Mouse (Mus musculus): ENCODE results near the gene Chchd6. TPM values are rescaled to one million over a fixed set of nuclear protein-coding genes. Genes with fewer than 3 reads are reported as not detected.

Chchd6 gene
- polyA plus RNA-seq, 1 experiment from 2014 or later, result 51.1 TPM

DNA sequence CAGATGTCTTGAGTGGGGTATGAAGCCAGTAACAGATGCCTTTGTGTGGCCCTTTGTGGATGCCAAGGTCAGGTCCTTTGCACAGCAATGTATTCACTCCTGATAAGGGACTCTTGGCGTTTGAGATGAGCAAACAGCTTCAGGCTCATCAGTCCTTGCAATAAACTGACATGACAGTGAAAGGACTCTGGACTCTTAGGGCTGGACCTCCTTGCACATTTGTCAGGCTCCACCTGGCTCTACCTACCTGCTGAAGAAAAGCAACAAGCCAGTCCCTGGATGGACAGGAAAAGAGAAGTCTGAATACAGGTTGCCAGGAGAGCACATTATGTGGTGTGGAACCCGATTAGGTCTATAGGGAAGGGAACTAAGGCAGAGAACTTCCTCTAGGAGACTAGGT lies 174.7 kb downstream of the Chchd6 start:
- 0 out of 2 replicates have a peak, but pooled peaks cover 3% of the 10 kb centered on the region for H3K4me1 ChIP-seq
- no peak for DNase-seq (ENCODE audit: low spot score)
- no peaks in the 10 kb centered on the region for H3K9me3 ChIP-seq
- no peaks in the 10 kb centered on the region for H3K27me3 ChIP-seq (ENCODE audit: insufficient read depth, poor library complexity, severe bottlenecking)
- no peaks in the 10 kb centered on the region for H3K36me3 ChIP-seq
- H3K4me3 ChIP-seq, result no peak overlapping the region
- no peak overlapping the region for H3K27ac ChIP-seq
- WGBS, result 72% methylated on average over 2 of the region's 2 CpGs

GRCm38 (mm10) chr6:89420110-89420509 lies 175.3 kb downstream of the Chchd6 start:
- Histone ChIP-seq H3K4me1 (0 out of 2 replicates have a peak, but pooled peaks cover 3% of the 10 kb centered on the region), H3K36me3 (no peaks in the 10 kb centered on the region), H3K9me3 (no peaks in the 10 kb centered on the region), H3K27ac (no peak overlapping the region), H3K4me3 (no peak overlapping the region), H3K27me3 (ENCODE audit: insufficient read depth, poor library complexity, severe bottlenecking) (no peaks in the 10 kb centered on the region)
- no peak for DNase-seq (ENCODE audit: low spot score)

DNA sequence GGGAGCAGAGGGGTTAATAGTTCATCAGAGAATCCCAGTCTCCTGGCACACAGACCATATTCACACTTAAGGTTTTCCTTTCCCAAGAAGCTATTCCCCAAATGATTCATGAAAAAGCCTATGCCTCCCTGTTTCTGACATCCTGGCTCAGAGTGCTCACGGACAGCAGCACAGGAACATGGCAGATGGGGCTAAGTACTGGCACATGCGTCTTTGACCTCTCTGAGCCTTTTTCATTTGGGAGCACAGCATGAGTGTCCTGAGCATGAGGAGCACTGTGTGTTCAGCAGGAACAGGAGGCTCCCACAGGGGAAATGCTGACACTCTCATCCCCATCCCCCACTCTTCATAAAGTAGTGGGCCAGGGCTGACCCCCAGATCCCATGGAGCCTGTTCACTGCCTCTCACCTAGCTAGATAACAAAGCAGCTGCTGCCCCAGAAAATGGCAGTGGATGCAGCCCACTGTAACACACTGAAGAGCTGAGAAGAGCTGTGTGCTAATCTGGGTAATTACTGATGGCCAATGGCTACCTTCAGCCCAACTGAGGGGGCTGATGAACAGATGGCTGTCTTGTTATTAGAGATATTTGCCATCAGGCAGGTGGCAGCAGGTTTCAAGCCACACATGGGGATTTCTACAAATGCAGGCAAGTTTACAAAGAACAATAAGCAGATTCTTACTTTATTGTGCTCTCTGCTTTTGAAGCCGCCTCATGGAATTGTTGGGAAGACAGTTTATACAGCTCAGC lies 176.2 kb downstream of the Chchd6 start:
- Histone ChIP-seq H3K36me3 (no peaks in the 10 kb centered on the region), H3K9me3 (no peaks in the 10 kb centered on the region), H3K27ac (no peak overlapping the region), H3K4me1 (peaks cover 6% of the 10 kb centered on the region; the same call in 1 of the 2 replicates), H3K27me3 (ENCODE audit: insufficient read depth, poor library complexity, severe bottlenecking) (no peaks in the 10 kb centered on the region), H3K4me3 (no peak overlapping the region)
- no peak for DNase-seq (ENCODE audit: low spot score)
- 89% methylated on average over 3 of the region's 3 CpGs for WGBS

DNA sequence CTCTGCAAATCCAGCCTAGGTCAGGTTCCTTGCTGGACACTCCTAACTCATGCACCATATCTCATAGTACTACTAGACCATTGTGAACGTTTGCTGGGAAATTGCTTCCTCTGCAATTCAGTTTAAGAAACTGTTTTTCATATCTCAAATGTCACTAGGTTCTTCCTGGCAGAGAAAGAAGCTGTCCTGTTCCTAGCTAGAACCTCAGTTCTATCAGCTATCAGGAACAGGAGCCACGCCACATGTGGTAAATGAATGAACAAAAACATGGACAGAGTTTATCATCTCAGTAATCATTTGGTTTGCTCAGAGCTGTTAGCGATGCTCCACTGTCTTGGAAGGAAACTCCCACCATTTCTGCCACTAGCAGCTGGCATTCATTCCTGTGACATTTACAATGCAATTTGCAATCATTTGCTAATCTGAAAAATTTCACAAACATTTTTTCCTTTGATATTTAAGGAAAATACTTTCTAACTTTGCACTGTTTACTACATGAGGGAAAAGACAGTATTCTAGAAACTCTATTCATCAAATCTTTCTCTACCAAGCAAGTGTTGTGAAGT lies 179.3 kb downstream of the Chchd6 start:
- no peak overlapping the region for H3K4me3 ChIP-seq
- peaks cover 13% of the 10 kb centered on the region; the same call in 1 of the 2 replicates for H3K4me1 ChIP-seq
- H3K27me3 ChIP-seq (ENCODE audit: insufficient read depth, poor library complexity, severe bottlenecking), result no peaks in the 10 kb centered on the region
- H3K27ac ChIP-seq, result no peak overlapping the region
- no peaks in the 10 kb centered on the region for H3K36me3 ChIP-seq
- H3K9me3 ChIP-seq, result no peaks in the 10 kb centered on the region
- 65% methylated on average over 3 of the region's 3 CpGs for WGBS
- DNase-seq (ENCODE audit: low spot score), result no peak

- no peaks in the 10 kb centered on the region for H3K36me3 ChIP-seq
Observed at GRCm38 (mm10) chr6:89415091-89415490, 180.4 kb downstream of the Chchd6 start.

GRCm38 (mm10) chr6:89414126-89414525 lies 181.3 kb downstream of the Chchd6 start:
- 58% methylated on average over 4 of the region's 4 CpGs for WGBS
- H3K27ac ChIP-seq, result no peak overlapping the region
- no peaks in the 10 kb centered on the region for H3K9me3 ChIP-seq
- no peaks in the 10 kb centered on the region for H3K27me3 ChIP-seq (ENCODE audit: insufficient read depth, poor library complexity, severe bottlenecking)
- no peaks in the 10 kb centered on the region for H3K36me3 ChIP-seq
- H3K4me3 ChIP-seq, result no peak overlapping the region
- no peak for DNase-seq (ENCODE audit: low spot score)
- peaks cover 13% of the 10 kb centered on the region; the same call in 1 of the 2 replicates for H3K4me1 ChIP-seq

More at GRCm38 (mm10) chr6:89415091-89415490, 180.4 kb downstream of the Chchd6 start:
- Histone ChIP-seq H3K4me1 (peaks cover 13% of the 10 kb centered on the region; the same call in 1 of the 2 replicates), H3K27ac (no peak overlapping the region), H3K4me3 (no peak overlapping the region), H3K27me3 (ENCODE audit: insufficient read depth, poor library complexity, severe bottlenecking) (no peaks in the 10 kb centered on the region), H3K9me3 (no peaks in the 10 kb centered on the region)
- DNase-seq (ENCODE audit: low spot score), result no peak
- 77% methylated on average over 2 of the region's 2 CpGs for WGBS

DNA sequence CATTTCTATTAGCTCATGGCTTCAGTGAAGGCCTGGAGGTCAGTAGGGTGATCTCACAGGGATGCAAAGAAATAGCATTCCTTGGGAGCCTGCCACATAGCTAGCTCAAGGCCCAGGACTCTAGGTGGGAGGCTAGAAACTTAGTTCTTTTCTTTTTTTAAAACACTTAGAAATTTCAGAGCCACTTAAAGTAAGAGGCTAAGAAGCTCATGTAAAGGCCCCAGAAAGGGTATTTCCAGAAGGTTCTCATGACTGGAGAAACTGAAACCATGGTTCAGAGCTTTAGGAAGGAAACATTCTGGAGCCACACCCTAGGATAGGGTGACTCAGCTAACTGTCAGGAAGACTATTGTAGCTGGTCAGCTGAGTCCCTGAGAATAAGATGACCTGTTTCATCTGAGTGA lies 182.0 kb downstream of the Chchd6 start:
- no peaks in the 10 kb centered on the region for H3K27me3 ChIP-seq (ENCODE audit: insufficient read depth, poor library complexity, severe bottlenecking)
- H3K4me3 ChIP-seq, result no peak overlapping the region
- H3K4me1 ChIP-seq, result peaks cover 13% of the 10 kb centered on the region; the same call in 1 of the 2 replicates
- H3K27ac ChIP-seq, result no peak overlapping the region
- DNase-seq (ENCODE audit: low spot score), result no peak
- H3K36me3 ChIP-seq, result no peaks in the 10 kb centered on the region
- no peaks in the 10 kb centered on the region for H3K9me3 ChIP-seq

GRCm38 (mm10) chr6:89412562-89412961 lies 182.9 kb downstream of the Chchd6 start:
- no peak overlapping the region for H3K27ac ChIP-seq
- H3K4me1 ChIP-seq, result peaks cover 13% of the 10 kb centered on the region; the same call in 1 of the 2 replicates
- no peaks in the 10 kb centered on the region for H3K36me3 ChIP-seq
- no peak for DNase-seq (ENCODE audit: low spot score)
- whole genome bisulfite sequencing, result 56% methylated on average over 1 of the region's 1 CpGs
- H3K4me3 ChIP-seq, result no peak overlapping the region
- no peaks in the 10 kb centered on the region for H3K27me3 ChIP-seq (ENCODE audit: insufficient read depth, poor library complexity, severe bottlenecking)
- H3K9me3 ChIP-seq, result no peaks in the 10 kb centered on the region

GRCm38 (mm10) chr6:89409041-89409440 lies 186.4 kb downstream of the Chchd6 start:
- peaks cover 8% of the 10 kb centered on the region; the same call in 1 of the 2 replicates for H3K4me1 ChIP-seq
- 81% methylated on average over 1 of the region's 1 CpGs for WGBS
- no peaks in the 10 kb centered on the region for H3K9me3 ChIP-seq
- no peaks in the 10 kb centered on the region for H3K36me3 ChIP-seq
- H3K4me3 ChIP-seq, result no peak overlapping the region
- no peak for DNase-seq (ENCODE audit: low spot score)
- H3K27me3 ChIP-seq (ENCODE audit: insufficient read depth, poor library complexity, severe bottlenecking), result no peaks in the 10 kb centered on the region; the same call in 1 of the 2 replicates
- no peak overlapping the region for H3K27ac ChIP-seq

- peaks cover 2% of the 10 kb centered on the region; the same call in 1 of the 2 replicates for H3K4me1 ChIP-seq
- WGBS, result 60% methylated on average over 5 of the region's 5 CpGs
- no peaks in the 10 kb centered on the region for H3K36me3 ChIP-seq
Observed at GRCm38 (mm10) chr6:89408259-89408658, 187.2 kb downstream of the Chchd6 start.

GRCm38 (mm10) chr6:89407247-89407889 lies 188.1 kb downstream of the Chchd6 start:
- Histone ChIP-seq H3K4me1 (no peaks in the 10 kb centered on the region; the same call in 1 of the 2 replicates), H3K36me3 (no peaks in the 10 kb centered on the region), H3K9me3 (no peaks in the 10 kb centered on the region), H3K27ac (no peak overlapping the region), H3K27me3 (ENCODE audit: insufficient read depth, poor library complexity, severe bottlenecking) (no peaks in the 10 kb centered on the region; the same call in 1 of the 2 replicates), H3K4me3 (no peak overlapping the region)
- DNase-seq (ENCODE audit: low spot score), result no peak
- WGBS, result 79% methylated on average over 3 of the region's 3 CpGs

More at GRCm38 (mm10) chr6:89408259-89408658, 187.2 kb downstream of the Chchd6 start:
- Histone ChIP-seq H3K4me3 (no peak overlapping the region), H3K27ac (no peak overlapping the region), H3K27me3 (ENCODE audit: insufficient read depth, poor library complexity, severe bottlenecking) (no peaks in the 10 kb centered on the region; the same call in 1 of the 2 replicates), H3K9me3 (no peaks in the 10 kb centered on the region)
- DNase-seq (ENCODE audit: low spot score), result no peak

GRCm38 (mm10) chr6:89404964-89405363 lies 190.5 kb downstream of the Chchd6 start:
- Histone ChIP-seq H3K27me3 (ENCODE audit: insufficient read depth, poor library complexity, severe bottlenecking) (no peaks in the 10 kb centered on the region; the same call in 1 of the 2 replicates), H3K4me1 (no peaks in the 10 kb centered on the region; the same call in 1 of the 2 replicates), H3K4me3 (no peak overlapping the region), H3K36me3 (no peaks in the 10 kb centered on the region), H3K9me3 (no peaks in the 10 kb centered on the region), H3K27ac (no peak overlapping the region)
- WGBS, result 78% methylated on average over 2 of the region's 2 CpGs
- DNase-seq (ENCODE audit: low spot score), result no peak

Data from heart, embryonic 10.5 days (tissue).